Mouse (Mus musculus) E14TG2a.4 (cell line): ENCODE results near the gene Stradb.

Source experiments
- CTCF ChIP-seq: conservative IDR thresholded peaks from 2 replicates; pipeline ENCODE4 v1.5.1; 2014; ENCODE audit warnings: low read length
- NANOG ChIP-seq: IDR thresholded peaks from 2 replicates; pipeline ENCODE4 v1.6.1; 2014; ENCODE audit warnings: borderline replicate concordance, low read length, mixed read lengths
- POU5F1 ChIP-seq: IDR thresholded peaks from 2 replicates; pipeline ENCODE4 v1.6.1; 2014; ENCODE audit warnings: low read length, borderline replicate concordance

DNA sequence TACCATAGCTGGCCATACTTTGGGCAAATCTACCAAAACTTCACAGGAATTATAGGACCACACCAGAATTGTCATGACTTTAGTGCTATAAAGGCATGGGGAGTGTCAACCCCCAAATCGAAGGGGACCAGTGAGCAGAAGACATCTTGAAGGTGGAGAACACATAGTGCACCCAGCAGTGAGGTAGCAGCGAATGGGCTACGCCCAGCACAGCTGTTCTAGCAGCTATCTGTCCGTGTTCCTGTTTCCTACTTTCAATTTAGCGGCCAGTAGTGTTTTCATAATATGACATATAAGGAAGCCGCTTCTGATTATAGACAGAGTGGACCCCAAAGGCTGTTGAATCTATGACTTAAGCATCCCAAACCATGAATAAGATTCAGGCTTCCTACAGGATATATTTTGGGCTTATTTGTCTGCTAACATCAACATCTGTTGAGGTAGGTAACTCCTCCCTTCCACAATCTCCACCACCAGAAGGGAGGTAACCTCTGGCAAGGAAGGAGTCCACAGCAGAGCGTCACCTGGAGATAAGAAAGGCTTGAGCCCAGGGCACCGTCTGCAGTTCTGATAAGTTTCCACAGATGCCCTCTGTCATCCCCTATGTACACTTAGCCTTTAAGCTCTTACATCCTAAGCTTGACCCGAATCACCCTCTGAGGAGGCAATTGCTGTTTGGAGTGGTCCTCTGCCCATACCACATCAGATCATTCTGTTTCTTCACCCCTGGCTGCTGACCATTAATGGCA, 19.5 kb upstream of the Stradb start:
- no peak for TF ChIP-seq CTCF
- no peak for TF ChIP-seq POU5F1
- TF ChIP-seq NANOG = no peak
